Comparison of ENCODE assay signal across 11 mouse cellular contexts in genomic region chr7:121074801-121075400, GRCm38 (mm10). TPM values are rescaled to one million over a fixed set of nuclear protein-coding genes. Genes with fewer than 3 reads are reported as not detected.
A peak's percentile ranks its signal among the peaks of the same experiment; 100 is the strongest.
DNase-seq lines count a peak whose midpoint lies in the region; ATAC-seq and TF ChIP-seq lines count a peak whose summit lies in the region.
"Had no signal": no experiment of that assay in that cellular context is flagged by ENCODE, and none has a peak within 500 bp of the region (broad histone marks: within the 10 kb centered on the region; RNA-seq: fewer than 3 reads in every experiment).

No protein-coding gene starts in this region.

- DNase-seq in kidney, postnatal 0 days (ENCODE audit: low spot score) = peak; percentile 19
- no peak for DNase-seq in kidney, postnatal 25 days
- peak; percentile 36 for DNase-seq in heart, adult 8-10 months (ENCODE audit: low spot score)
- no peak for DNase-seq in thymus, postnatal 0 days (ENCODE audit: low spot score)
- no peak for DNase-seq in layer of hippocampus, postnatal 36 days
- DNase-seq: thymus, postnatal 14 days had no signal

- peaks cover 19% of the 10 kb centered on the region; the same call in 1 of the 2 replicates for H3K36me3 ChIP-seq in kidney, postnatal 0 days (ENCODE audit: insufficient read depth, low read length)
- H3K36me3 ChIP-seq in liver, embryonic 15.5 days (replicated peaks) = peaks cover 40% of the 10 kb centered on the region

- no peaks in the 10 kb centered on the region for H3K4me1 ChIP-seq in kidney, postnatal 0 days (replicated peaks; ENCODE audit: insufficient read depth, low read length)
- no peaks in the 10 kb centered on the region for H3K4me1 ChIP-seq in liver, embryonic 15.5 days (replicated peaks)
- peaks cover 13% of the 10 kb centered on the region for H3K4me1 ChIP-seq in olfactory bulb, adult 2 months (ENCODE audit: control insufficient read depth, insufficient read depth, low read length)
- H3K4me1 ChIP-seq: limb, embryonic 15.5 days had no signal

- H3K4me2 ChIP-seq in kidney, postnatal 0 days (ENCODE audit: low read length) = no peak overlapping the region
- peak overlapping the region; percentile 27; the same call in 1 of the 2 replicates for H3K4me2 ChIP-seq in liver, embryonic 15.5 days
- H3K4me2 ChIP-seq: limb, embryonic 15.5 days had no signal

- no peak overlapping the region for H3K4me3 ChIP-seq in kidney, postnatal 0 days (replicated peaks; ENCODE audit: low read depth, low read length)
- peak overlapping the region; percentile 24 for H3K4me3 ChIP-seq in liver, embryonic 15.5 days (replicated peaks)
- no peak overlapping the region for H3K4me3 ChIP-seq in olfactory bulb, adult 2 months (ENCODE audit: insufficient read depth, low read depth, low read length)
- H3K4me3 ChIP-seq: limb, embryonic 15.5 days had no signal

- H3K27me3 ChIP-seq in kidney, postnatal 0 days (ENCODE audit: insufficient read depth, low read length) = no peaks in the 10 kb centered on the region
- H3K27me3 ChIP-seq in liver, embryonic 15.5 days = no peaks in the 10 kb centered on the region
- H3K27me3 ChIP-seq: limb, embryonic 15.5 days had no signal

- ATAC-seq in kidney, postnatal 0 days (replicated peaks; ENCODE audit: low FRiP score, low read depth) = no peak
- ATAC-seq in liver, embryonic 15.5 days (ENCODE audit: insufficient read depth) = no peak
- ATAC-seq in activated CD4-positive, CD25-positive, alpha-beta regulatory T cell, adult 4 months = no peak
- ATAC-seq: hindbrain, postnatal 0 days had no signal

- no peak for TF ChIP-seq POLR2A in olfactory bulb, adult 2 months (IDR thresholded peaks at IDR 0.05; ENCODE audit: insufficient read depth, low read depth, low read length)

- TF ChIP-seq CTCF in kidney, postnatal 0 days (IDR thresholded peaks at IDR 0.05; ENCODE audit: low read depth) = no peak
- TF ChIP-seq CTCF in olfactory bulb, adult 2 months (IDR thresholded peaks at IDR 0.05; ENCODE audit: insufficient read depth, low read depth, low read length) = no peak

- H3K9me3 ChIP-seq in kidney, postnatal 0 days (replicated peaks; ENCODE audit: low read length) = no peaks in the 10 kb centered on the region
- H3K9me3 ChIP-seq in liver, embryonic 15.5 days (replicated peaks) = no peaks in the 10 kb centered on the region
- H3K9me3 ChIP-seq: limb, embryonic 15.5 days had no signal

- WGBS in kidney, postnatal 0 days = 67% methylated on average over 6 of the region's 6 CpGs
- 62% methylated on average over 6 of the region's 6 CpGs for WGBS in liver, embryonic 15.5 days (ENCODE audit: insufficient replicate concordance)
- WGBS in olfactory bulb, adult 2 months = 54% methylated on average over 6 of the region's 6 CpGs

- peak overlapping the region; percentile 37; the same call in 1 of the 2 replicates for H3K27ac ChIP-seq in kidney, postnatal 0 days
- peak overlapping the region; percentile 71 for H3K27ac ChIP-seq in liver, embryonic 15.5 days (replicated peaks)
- peak overlapping the region; percentile 31; the same call in 1 of the 2 replicates for H3K27ac ChIP-seq in olfactory bulb, adult 2 months (ENCODE audit: insufficient read depth, low read depth, low read length)
- H3K27ac ChIP-seq: hindbrain, postnatal 0 days had no signal

- no peak overlapping the region for H3K9ac ChIP-seq in kidney, postnatal 0 days (ENCODE audit: low read depth, low read length)
- no peak overlapping the region for H3K9ac ChIP-seq in liver, embryonic 15.5 days
- H3K9ac ChIP-seq: limb, embryonic 15.5 days had no signal

RNA-seq across cellular contexts. Expression of gene Igsf6, which starts 0.5 kb away (rescaled TPM):
- 1.1 and 1.4 TPM in 2 replicates for polyA plus RNA-seq in kidney, postnatal 0 days (2015; fragmentation: Nextera tagmentation; extraction: Ambion mirVana)
- 1 to 10 TPM in 2 of 4 experiments, under 1 TPM in 2; 0.72 to 1.5 (median 1.2) TPM for total RNA-seq in heart, adult 8-10 months (2022)
- polyA plus RNA-seq in liver, embryonic 15.5 days (2015; fragmentation: Nextera tagmentation; extraction: Ambion mirVana) = 13.9 and 14.5 TPM in 2 replicates
- polyA plus RNA-seq in olfactory bulb, adult 2 months (2012; ENCODE audit: insufficient read depth, insufficient read length, low replicate concordance, missing spikeins) = not detected in 2 replicates
- 2.5 and 2.9 TPM in 2 replicates for polyA plus RNA-seq in thymus, postnatal 0 days (2015; fragmentation: Nextera tagmentation; extraction: Ambion mirVana)
- total RNA-seq in layer of hippocampus, postnatal 36 days (2021) = under 1 TPM in 1 of 2 experiments, not detected in 1; 0.20 TPM
- polyA plus RNA-seq in activated CD4-positive, CD25-positive, alpha-beta regulatory T cell, adult 4 months (2017; shearing (Covaris generic)) = under 1 TPM; 0.15 to 0.85 TPM
- total RNA-seq: hindbrain, postnatal 0 days had no signal

RNA-seq across cellular contexts. Expression of gene Otoa, which starts 6.5 kb away (rescaled TPM):
- polyA plus RNA-seq in kidney, postnatal 0 days (2015; fragmentation: Nextera tagmentation; extraction: Ambion mirVana) = 0.08 and 0.17 TPM in 2 replicates
- total RNA-seq in heart, adult 8-10 months (2022) = under 1 TPM; 0.06 to 0.19 (median 0.06) TPM
- polyA plus RNA-seq in liver, embryonic 15.5 days (2015; fragmentation: Nextera tagmentation; extraction: Ambion mirVana) = 0.08 TPM in 1 of 2 replicates, not detected in the other
- not detected in 2 replicates for polyA plus RNA-seq in olfactory bulb, adult 2 months (2012; ENCODE audit: insufficient read depth, insufficient read length, low replicate concordance, missing spikeins)
- polyA plus RNA-seq in thymus, postnatal 0 days (2015; fragmentation: Nextera tagmentation; extraction: Ambion mirVana) = 0.18 and 0.48 TPM in 2 replicates
- total RNA-seq in layer of hippocampus, postnatal 36 days (2021) = under 1 TPM; 0.32 to 0.51 TPM
- polyA plus RNA-seq in activated CD4-positive, CD25-positive, alpha-beta regulatory T cell, adult 4 months (2017; shearing (Covaris generic)) = not detected

RNA-seq across cellular contexts. Expression of gene Mettl9, which starts 40.7 kb away (rescaled TPM):
- polyA plus RNA-seq in kidney, postnatal 0 days (2015; fragmentation: Nextera tagmentation; extraction: Ambion mirVana) = 174 and 177 TPM in 2 replicates
- total RNA-seq in heart, adult 8-10 months (2022) = 100 to 1,000 TPM in 1 of 4 experiments, 10 to 100 TPM in 3; 83.1 to 103 (median 96.0) TPM
- 42.8 and 43.2 TPM in 2 replicates for polyA plus RNA-seq in liver, embryonic 15.5 days (2015; fragmentation: Nextera tagmentation; extraction: Ambion mirVana)
- not detected in 2 replicates for polyA plus RNA-seq in olfactory bulb, adult 2 months (2012; ENCODE audit: insufficient read depth, insufficient read length, low replicate concordance, missing spikeins)
- 86.3 and 93.3 TPM in 2 replicates for polyA plus RNA-seq in thymus, postnatal 0 days (2015; fragmentation: Nextera tagmentation; extraction: Ambion mirVana)
- total RNA-seq in layer of hippocampus, postnatal 36 days (2021) = 10 to 100 TPM; 79.8 to 85.9 TPM
- 1 to 10 TPM; 8.2 to 8.3 TPM for polyA plus RNA-seq in activated CD4-positive, CD25-positive, alpha-beta regulatory T cell, adult 4 months (2017; shearing (Covaris generic))

Comparison
In these comparisons a context has a peak if more than half of its experiments do, and no peak if none do; other contexts are left out.
1. DNase-seq: peak in kidney, postnatal 0 days (single experiment) and heart, adult 8-10 months (single experiment); none in kidney, postnatal 25 days (0 of 2), thymus, postnatal 0 days (single experiment) and layer of hippocampus, postnatal 36 days (0 of 2).
2. Peak in every context shown above with its lines, with median percentiles within 50 percentile points of each other: H3K27ac ChIP-seq.